Mouse (Mus musculus): Measurements from ENCODE around the gene Mpdz.

DNA sequence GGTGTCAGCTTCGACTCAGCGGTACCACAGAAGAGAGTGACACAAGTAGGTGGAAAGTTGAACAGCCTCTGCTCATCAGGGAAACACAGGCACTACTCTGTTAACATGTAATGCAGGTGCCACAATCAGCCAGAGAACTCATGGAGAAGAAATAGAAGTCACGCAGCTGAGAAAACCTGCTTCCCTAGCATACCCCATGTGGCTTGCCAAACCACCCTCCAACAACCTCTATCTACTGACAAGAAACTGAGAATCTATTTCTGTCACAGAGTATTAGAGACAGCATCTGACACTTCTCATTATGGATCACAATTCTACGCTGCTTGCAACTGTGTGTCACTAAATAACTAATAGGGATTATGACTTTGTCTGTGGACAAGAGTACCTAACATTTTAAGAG, 70.3 kb downstream of the Mpdz start:
- TF ChIP-seq CTCF (conservative IDR thresholded peaks at IDR 0.05; ENCODE audit: low read length) (no peak), NANOG (IDR thresholded peaks at IDR 0.05; ENCODE audit: borderline replicate concordance, low read length) (no peak)
